ENCODE assay signal across 8 mouse cellular contexts in genomic region chr17:35978811-35979400, GRCm38 (mm10). TPM values are rescaled to one million over a fixed set of nuclear protein-coding genes. Genes with fewer than 3 reads are reported as not detected.
DNase-seq lines count a peak whose midpoint lies in the region; ATAC-seq and TF ChIP-seq lines count a peak whose summit lies in the region.

No protein-coding gene starts in this region.

- peaks cover 47% of the 10 kb centered on the region for H3K36me3 ChIP-seq in heart, embryonic 10.5 days
- H3K36me3 ChIP-seq in ES-Bruce4 (ENCODE audit: control insufficient read depth, insufficient read depth, low read length, poor library complexity, severe bottlenecking): peaks cover 20% of the 10 kb centered on the region; the same call in 1 of the 2 replicates
- peaks cover 36% of the 10 kb centered on the region for H3K36me3 ChIP-seq in limb, embryonic 14.5 days (ENCODE audit: control insufficient read depth, insufficient read depth, low read length)
- H3K36me3 ChIP-seq in midbrain, embryonic 16.5 days (ENCODE audit: control insufficient read depth, insufficient read depth, low read length): peaks cover 24% of the 10 kb centered on the region

- peaks cover 22% of the 10 kb centered on the region for H3K4me1 ChIP-seq in heart, embryonic 10.5 days
- H3K4me1 ChIP-seq in ES-Bruce4 (ENCODE audit: control insufficient read depth, insufficient read depth, low read length): no peaks in the 10 kb centered on the region
- H3K4me1 ChIP-seq in limb, embryonic 14.5 days (ENCODE audit: control insufficient read depth, insufficient read depth, low read length): peaks cover 11% of the 10 kb centered on the region; the same call in 1 of the 2 replicates
- peaks cover 15% of the 10 kb centered on the region for H3K4me1 ChIP-seq in midbrain, embryonic 16.5 days (ENCODE audit: control insufficient read depth, insufficient read depth, low read length)

- peak overlapping the region; percentile 92 for H3K9ac ChIP-seq in ES-Bruce4 (ENCODE audit: low read depth, poor library complexity, severe bottlenecking)
- H3K9ac ChIP-seq in limb, embryonic 14.5 days (ENCODE audit: low read depth, low read length, severe bottlenecking): peak overlapping the region; percentile 82
- peak overlapping the region; percentile 90 for H3K9ac ChIP-seq in midbrain, embryonic 16.5 days (ENCODE audit: low read depth, low read length)

- peak; percentile 94 for DNase-seq in heart, embryonic 10.5 days (ENCODE audit: low spot score)
- no peak for DNase-seq in heart, postnatal 10 days
- peak; percentile 77 for DNase-seq in embryo, embryonic 11.5 days (ENCODE audit: low read depth, low spot score)
- peak; percentile 81 for DNase-seq in heart, postnatal 4 days
- peak; percentile 80 for DNase-seq in limb, embryonic 14.5 days (ENCODE audit: low spot score)

- peak overlapping the region; percentile 87 for H3K4me3 ChIP-seq in heart, embryonic 10.5 days
- H3K4me3 ChIP-seq in ES-Bruce4 (ENCODE audit: low read depth, low read length): peak overlapping the region; percentile 92
- peak overlapping the region; percentile 58 for H3K4me3 ChIP-seq in limb, embryonic 14.5 days (replicated peaks; ENCODE audit: low read length)
- peak overlapping the region; percentile 94 for H3K4me3 ChIP-seq in midbrain, embryonic 16.5 days (ENCODE audit: low read depth, low read length)

- no peak for TF ChIP-seq POLR2A in ES-Bruce4 (IDR thresholded peaks at IDR 0.05; ENCODE audit: insufficient read depth, low read length)
- TF ChIP-seq POLR2A in limb, embryonic 14.5 days (IDR thresholded peaks at IDR 0.05; ENCODE audit: borderline replicate concordance, extremely low read depth, insufficient read depth, insufficient read length): 0 out of 2 replicates have a peak, but pooled peaks have one; percentile 36

- peak overlapping the region; percentile 91 for H3K27ac ChIP-seq in heart, embryonic 10.5 days
- H3K27ac ChIP-seq in ES-Bruce4 (ENCODE audit: insufficient read depth, low read length): peak overlapping the region; percentile 61
- H3K27ac ChIP-seq in limb, embryonic 14.5 days (replicated peaks; ENCODE audit: low read depth, low read length): peak overlapping the region; percentile 95
- peak overlapping the region; percentile 95 for H3K27ac ChIP-seq in midbrain, embryonic 16.5 days (ENCODE audit: low read length)

- 1% methylated on average over 41 of the region's 41 CpGs for WGBS in heart, embryonic 10.5 days
- WGBS in limb, embryonic 14.5 days: under 1% methylated on average over 36 of the region's 41 CpGs
- under 1% methylated on average over 41 of the region's 41 CpGs for WGBS in midbrain, embryonic 16.5 days

- no peak for TF ChIP-seq EP300 in ES-Bruce4 (IDR thresholded peaks at IDR 0.05; ENCODE audit: insufficient read depth, low read depth, low read length)

- no peak for TF ChIP-seq CTCF in ES-Bruce4 (IDR thresholded peaks at IDR 0.05; ENCODE audit: low read depth, low read length)

- no peaks in the 10 kb centered on the region for H3K9me3 ChIP-seq in heart, embryonic 10.5 days
- H3K9me3 ChIP-seq in ES-Bruce4 (replicated peaks; ENCODE audit: control insufficient read depth, insufficient read depth, low read length, poor library complexity, severe bottlenecking): no peaks in the 10 kb centered on the region
- H3K9me3 ChIP-seq in limb, embryonic 14.5 days (ENCODE audit: control insufficient read depth, low read length): no peaks in the 10 kb centered on the region
- H3K9me3 ChIP-seq in midbrain, embryonic 16.5 days (replicated peaks; ENCODE audit: control insufficient read depth, low read length, poor library complexity, severe bottlenecking): no peaks in the 10 kb centered on the region

- H3K27me3 ChIP-seq in heart, embryonic 10.5 days (ENCODE audit: insufficient read depth, poor library complexity, severe bottlenecking): no peaks in the 10 kb centered on the region
- H3K27me3 ChIP-seq in ES-Bruce4 (ENCODE audit: control insufficient read depth, insufficient read depth, low read length, poor library complexity, severe bottlenecking): no peaks in the 10 kb centered on the region
- H3K27me3 ChIP-seq in limb, embryonic 14.5 days (ENCODE audit: control insufficient read depth, insufficient read depth, low read length): no peaks in the 10 kb centered on the region
- H3K27me3 ChIP-seq in midbrain, embryonic 16.5 days (ENCODE audit: control insufficient read depth, insufficient read depth, low read depth, low read length): no peaks in the 10 kb centered on the region

- peak; percentile 82 for ATAC-seq in limb, embryonic 14.5 days (ENCODE audit: low FRiP score, low read depth)
- ATAC-seq in midbrain, embryonic 16.5 days: peak; percentile 90
- ATAC-seq in erythroid progenitor cell, adult 5-6 weeks (replicated peaks; ENCODE audit: low FRiP score, poor library complexity, severe bottlenecking): no peak

- intact Hi-C loops in heart, postnatal 10 days (cut with DNase I): no loop called here

- H3K4me2 ChIP-seq in limb, embryonic 14.5 days (replicated peaks; ENCODE audit: low read depth, low read length, severe bottlenecking): peak overlapping the region; percentile 73
- H3K4me2 ChIP-seq in midbrain, embryonic 16.5 days (ENCODE audit: low read length): peak overlapping the region; percentile 76

RNA-seq across cellular contexts. Expression of gene Gnl1, which starts 0.7 kb away (rescaled TPM):
- polyA plus RNA-seq in heart, embryonic 10.5 days (2016; fragmentation: Nextera tagmentation; extraction: Ambion mirVana): 47.2 and 49.8 TPM in 2 replicates
- total RNA-seq in heart, postnatal 10 days (2021): 10 to 100 TPM; 32.8 to 33.1 TPM
- 34.5 and 37.0 TPM in 2 replicates for polyA plus RNA-seq in ES-Bruce4 (2011; ENCODE audit: insufficient read depth, insufficient read length, low read depth, missing spikeins)
- 10 to 100 TPM; 38.4 to 38.6 TPM for total RNA-seq in heart, postnatal 4 days (2021)
- polyA plus RNA-seq in limb, embryonic 14.5 days (2012; rRNA removed): 37.7 and 41.8 TPM in 2 replicates
- polyA plus RNA-seq in limb, embryonic 14.5 days (2014; fragmentation: Nextera tagmentation; extraction: Ambion mirVana): 43.4 and 49.5 TPM in 2 replicates
- polyA plus RNA-seq in midbrain, embryonic 16.5 days (2015; fragmentation: Nextera tagmentation; extraction: Ambion mirVana): 63.3 and 66.8 TPM in 2 replicates
- total RNA-seq in erythroid progenitor cell, adult 5-6 weeks (2015; ENCODE audit: low replicate concordance): 1.3 and 4.3 TPM in 2 replicates
- total RNA-seq in erythroid progenitor cell, adult 5-6 weeks (2017; ENCODE audit: low replicate concordance): 3.3 and 4.9 TPM in 2 replicates

RNA-seq across cellular contexts. Expression of gene Prr3, which starts 1.1 kb away (rescaled TPM):
- polyA plus RNA-seq in heart, embryonic 10.5 days (2016; fragmentation: Nextera tagmentation; extraction: Ambion mirVana): 21.9 and 30.5 TPM in 2 replicates
- 10 to 100 TPM in 1 of 2 experiments, 1 to 10 TPM in 1; 7.9 to 11.0 TPM for total RNA-seq in heart, postnatal 10 days (2021)
- polyA plus RNA-seq in ES-Bruce4 (2011; ENCODE audit: insufficient read depth, insufficient read length, low read depth, missing spikeins): 25.5 and 33.5 TPM in 2 replicates
- total RNA-seq in heart, postnatal 4 days (2021): 10 to 100 TPM; 12.9 TPM
- 57.8 and 62.8 TPM in 2 replicates for polyA plus RNA-seq in limb, embryonic 14.5 days (2012; rRNA removed)
- polyA plus RNA-seq in limb, embryonic 14.5 days (2014; fragmentation: Nextera tagmentation; extraction: Ambion mirVana): 33.3 and 34.7 TPM in 2 replicates
- 102 and 107 TPM in 2 replicates for polyA plus RNA-seq in midbrain, embryonic 16.5 days (2015; fragmentation: Nextera tagmentation; extraction: Ambion mirVana)
- 5.4 and 6.5 TPM in 2 replicates for total RNA-seq in erythroid progenitor cell, adult 5-6 weeks (2015; ENCODE audit: low replicate concordance)
- 4.6 TPM in 1 of 2 replicates, not detected in the other for total RNA-seq in erythroid progenitor cell, adult 5-6 weeks (2017; ENCODE audit: low replicate concordance)

RNA-seq across cellular contexts. Expression of gene Abcf1, which starts 9.3 kb away (rescaled TPM):
- polyA plus RNA-seq in heart, embryonic 10.5 days (2016; fragmentation: Nextera tagmentation; extraction: Ambion mirVana): 81.6 and 81.8 TPM in 2 replicates
- 10 to 100 TPM; 64.0 to 67.4 TPM for total RNA-seq in heart, postnatal 10 days (2021)
- polyA plus RNA-seq in ES-Bruce4 (2011; ENCODE audit: insufficient read depth, insufficient read length, low read depth, missing spikeins): 174 and 213 TPM in 2 replicates
- 10 to 100 TPM; 71.0 to 73.9 TPM for total RNA-seq in heart, postnatal 4 days (2021)
- polyA plus RNA-seq in limb, embryonic 14.5 days (2012; rRNA removed): 73.4 and 83.1 TPM in 2 replicates
- polyA plus RNA-seq in limb, embryonic 14.5 days (2014; fragmentation: Nextera tagmentation; extraction: Ambion mirVana): 77.2 and 84.6 TPM in 2 replicates
- polyA plus RNA-seq in midbrain, embryonic 16.5 days (2015; fragmentation: Nextera tagmentation; extraction: Ambion mirVana): 90.7 and 93.8 TPM in 2 replicates
- 26.3 and 36.9 TPM in 2 replicates for total RNA-seq in erythroid progenitor cell, adult 5-6 weeks (2015; ENCODE audit: low replicate concordance)
- total RNA-seq in erythroid progenitor cell, adult 5-6 weeks (2017; ENCODE audit: low replicate concordance): 120 and 139 TPM in 2 replicates

RNA-seq across cellular contexts. Expression of gene H2-T24, which starts 41.5 kb away (rescaled TPM):
- 2.5 and 2.6 TPM in 2 replicates for polyA plus RNA-seq in heart, embryonic 10.5 days (2016; fragmentation: Nextera tagmentation; extraction: Ambion mirVana)
- total RNA-seq in heart, postnatal 10 days (2021): 1 to 10 TPM; 2.2 to 3.3 TPM
- 0.78 TPM in 1 of 2 replicates, not detected in the other for polyA plus RNA-seq in ES-Bruce4 (2011; ENCODE audit: insufficient read depth, insufficient read length, low read depth, missing spikeins)
- 1 to 10 TPM; 1.1 to 1.6 TPM for total RNA-seq in heart, postnatal 4 days (2021)
- polyA plus RNA-seq in limb, embryonic 14.5 days (2012; rRNA removed): 0.14 and 0.42 TPM in 2 replicates
- polyA plus RNA-seq in limb, embryonic 14.5 days (2014; fragmentation: Nextera tagmentation; extraction: Ambion mirVana): 1.5 and 3.3 TPM in 2 replicates
- 8.0 and 8.8 TPM in 2 replicates for polyA plus RNA-seq in midbrain, embryonic 16.5 days (2015; fragmentation: Nextera tagmentation; extraction: Ambion mirVana)
- total RNA-seq in erythroid progenitor cell, adult 5-6 weeks (2015; ENCODE audit: low replicate concordance): 84.3 and 115 TPM in 2 replicates
- total RNA-seq in erythroid progenitor cell, adult 5-6 weeks (2017; ENCODE audit: low replicate concordance): 293 and 328 TPM in 2 replicates

RNA-seq across cellular contexts. Expression of gene H2-T23, which starts 53.7 kb away (rescaled TPM):
- polyA plus RNA-seq in heart, embryonic 10.5 days (2016; fragmentation: Nextera tagmentation; extraction: Ambion mirVana): 1.2 and 3.4 TPM in 2 replicates
- 10 to 100 TPM; 16.6 TPM for total RNA-seq in heart, postnatal 10 days (2021)
- polyA plus RNA-seq in ES-Bruce4 (2011; ENCODE audit: insufficient read depth, insufficient read length, low read depth, missing spikeins): 0.46 and 1.1 TPM in 2 replicates
- total RNA-seq in heart, postnatal 4 days (2021): 1 to 10 TPM; 7.7 to 9.5 TPM
- polyA plus RNA-seq in limb, embryonic 14.5 days (2012; rRNA removed): 13.5 and 15.0 TPM in 2 replicates
- 10.0 and 10.8 TPM in 2 replicates for polyA plus RNA-seq in limb, embryonic 14.5 days (2014; fragmentation: Nextera tagmentation; extraction: Ambion mirVana)
- polyA plus RNA-seq in midbrain, embryonic 16.5 days (2015; fragmentation: Nextera tagmentation; extraction: Ambion mirVana): 4.1 and 4.8 TPM in 2 replicates
- total RNA-seq in erythroid progenitor cell, adult 5-6 weeks (2015; ENCODE audit: low replicate concordance): 109 and 146 TPM in 2 replicates
- 93.4 and 104 TPM in 2 replicates for total RNA-seq in erythroid progenitor cell, adult 5-6 weeks (2017; ENCODE audit: low replicate concordance)

Comparison
In these comparisons a context has a peak if more than half of its experiments do, and no peak if none do; other contexts are left out.
1. DNase-seq: peak in heart, embryonic 10.5 days (single experiment), embryo, embryonic 11.5 days (single experiment), heart, postnatal 4 days (single experiment) and limb, embryonic 14.5 days (single experiment); none in heart, postnatal 10 days (0 of 2).
2. Peak in every context shown above with its lines, with median percentiles within 50 percentile points of each other: H3K27ac ChIP-seq, H3K4me3 ChIP-seq and H3K9ac ChIP-seq.